Comparison of ENCODE assay signal across 16 mouse cellular contexts in genomic region chr5:21188435-21188834, GRCm38 (mm10). TPM values are rescaled to one million over a fixed set of nuclear protein-coding genes. Genes with fewer than 3 reads are reported as not detected.
DNase-seq lines count a peak whose midpoint lies in the region; ATAC-seq lines count a peak whose summit lies in the region.
"Had no signal": no experiment of that assay in that cellular context is flagged by ENCODE, and none has a peak within 500 bp of the region (broad histone marks: within the 10 kb centered on the region; RNA-seq: fewer than 3 reads in every experiment).

No protein-coding gene starts in this region.

- peak; percentile 46 for DNase-seq in 3T3-L1 (ENCODE audit: low read depth, low spot score)
- peak; percentile 70 for DNase-seq in 416B (ENCODE audit: low read depth)
- no peak for DNase-seq in kidney, postnatal 14 days
- no peak for DNase-seq in left cerebral cortex, postnatal 36 days (ENCODE audit: low spot score in 2 of 2)
- no peak for DNase-seq in thymus, postnatal 25 days
- no peak for DNase-seq in layer of hippocampus, postnatal 14 days (ENCODE audit: low spot score in 2 of 2)
- DNase-seq: adrenal gland, adult 2 months; cerebellum, adult 18-20 months; kidney, postnatal 36 days had no signal

- H3K4me1 ChIP-seq in megakaryocyte, embryonic 14.5 days: peaks cover 79% of the 10 kb centered on the region

- peaks cover 12% of the 10 kb centered on the region for H3K9me3 ChIP-seq in megakaryocyte, embryonic 14.5 days
- H3K9me3 ChIP-seq: stomach, embryonic 15.5 days had no signal

- peaks cover 28% of the 10 kb centered on the region for H3K36me3 ChIP-seq in megakaryocyte, embryonic 14.5 days (replicated peaks; ENCODE audit: low read length)
- H3K36me3 ChIP-seq: limb, embryonic 12.5 days; midbrain, embryonic 12.5 days; stomach, embryonic 15.5 days had no signal

- peak overlapping the region; percentile 80 for H3K4me3 ChIP-seq in megakaryocyte, embryonic 14.5 days (replicated peaks)
- H3K4me3 ChIP-seq: forebrain, embryonic 13.5 days; limb, embryonic 12.5 days; midbrain, embryonic 12.5 days; stomach, embryonic 15.5 days had no signal

- ATAC-seq in granulocyte monocyte progenitor cell, adult 5-6 weeks (replicated peaks; ENCODE audit: poor library complexity, severe bottlenecking): peak; percentile 77
- ATAC-seq: Patski had no signal

- intact Hi-C loops in left cerebral cortex, postnatal 36 days (cut with DNase I): loop anchor here (10.0 kb wide), 1 partner anchor 134 kb away; the partner anchor contains the start of gene Ptpn12

- H3K27me3 ChIP-seq in megakaryocyte, embryonic 14.5 days (replicated peaks): no peaks in the 10 kb centered on the region
- H3K27me3 ChIP-seq: forebrain, embryonic 13.5 days; Patski; stomach, embryonic 15.5 days had no signal

RNA-seq across cellular contexts. Expression of gene Gsap, which starts 2.4 kb away (rescaled TPM):
- 2.4 and 4.2 TPM in 2 replicates for total RNA-seq in granulocyte monocyte progenitor cell, adult 5-6 weeks (2014; fragmentation: Nextera tagmentation)
- total RNA-seq in granulocyte monocyte progenitor cell, adult 5-6 weeks (2017): 4.6 and 6.6 TPM in 2 replicates
- 14.9 and 19.2 TPM in 2 replicates for polyA plus RNA-seq in megakaryocyte, embryonic 14.5 days (2012; ENCODE audit: insufficient read depth, low replicate concordance)
- total RNA-seq in left cerebral cortex, postnatal 36 days (2021): 1 to 10 TPM; 3.5 to 5.5 TPM
- total RNA-seq in layer of hippocampus, postnatal 14 days (2021): 1 to 10 TPM; 8.5 to 8.9 TPM

Comparison
In these comparisons a context has a peak if more than half of its experiments do, and no peak if none do; other contexts are left out.
1. DNase-seq: peak in 3T3-L1 (single experiment) and 416B (single experiment); none in kidney, postnatal 14 days (single experiment), left cerebral cortex, postnatal 36 days (0 of 2), thymus, postnatal 25 days (single experiment) and layer of hippocampus, postnatal 14 days (0 of 2).